Mouse (Mus musculus) skeletal muscle tissue, adult 2 months (tissue): Measurements from ENCODE around the gene Ntn3.
A peak's percentile ranks its signal among the peaks of the same experiment; 100 is the strongest.

ENCODE experiments used
- DNase-seq: peaks from one replicate; pipeline ENCODE4 v3.0.0-alpha.2; 2012; ENCODE audit warnings: low read depth, low spot score

Gene Ntn3

DNA sequence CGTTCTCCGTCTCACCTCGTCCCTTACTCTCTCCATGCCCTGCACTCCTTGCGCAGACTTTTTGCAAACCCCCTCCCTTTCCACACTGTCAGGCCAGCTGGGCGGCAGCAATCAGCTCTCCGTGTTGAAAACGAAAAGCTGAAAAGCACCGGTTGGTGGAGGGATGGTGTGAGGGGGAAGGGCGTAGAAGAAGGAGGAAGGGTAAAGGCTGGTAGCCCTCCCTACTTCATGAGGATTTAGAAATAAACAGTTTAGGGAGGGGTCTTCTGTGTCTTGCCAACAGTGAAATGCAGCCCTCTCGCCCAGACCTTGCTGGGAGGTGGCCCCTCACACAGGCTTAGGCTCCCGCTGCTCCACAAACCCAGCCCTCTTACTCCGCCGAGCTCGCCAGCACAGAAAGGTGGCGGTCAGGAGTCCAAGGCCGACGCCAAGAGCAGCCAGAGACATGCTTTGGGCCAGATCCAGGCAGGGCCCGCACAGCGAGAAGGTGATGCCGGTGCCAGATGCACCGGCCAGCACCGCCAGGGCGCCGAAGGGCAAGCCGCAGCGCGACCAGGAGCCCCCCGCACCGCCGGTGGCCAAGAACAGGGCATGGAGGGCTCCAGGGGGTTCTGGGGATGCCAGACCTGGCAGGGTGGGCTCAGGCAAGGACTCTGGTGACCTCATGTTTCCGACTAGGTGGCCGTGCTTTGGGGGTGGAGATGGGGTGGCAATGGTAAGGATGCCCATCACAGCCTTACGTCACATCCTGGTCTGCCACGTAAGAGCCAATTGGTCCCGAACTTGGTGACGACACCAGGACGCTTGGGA is 2.5 kb upstream of the Ntn3 start:
- DNase-seq, result no peak

DNA sequence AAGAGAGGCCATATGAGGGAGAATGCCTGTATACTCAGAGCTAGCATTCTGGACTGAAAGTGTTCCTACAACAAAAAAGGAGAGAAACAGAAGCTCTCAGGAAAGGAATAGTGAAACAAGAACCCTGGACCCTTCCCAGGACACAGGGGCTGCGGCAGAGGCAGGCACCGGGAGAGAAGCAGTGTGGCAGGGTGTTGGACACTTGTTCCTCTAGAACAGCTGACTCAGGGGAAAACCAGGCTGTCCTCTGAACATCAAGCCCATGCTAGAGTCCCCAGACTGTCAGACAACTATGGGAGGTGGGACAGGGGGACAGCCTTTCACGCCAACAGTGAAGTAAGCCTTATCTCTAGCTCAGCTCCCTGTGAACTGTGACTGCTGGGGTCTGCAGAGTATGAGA is 1.3 kb upstream of the Ntn3 start:
- DNase-seq, result no peak

- no peak for DNase-seq
Measured at GRCm38 (mm10) chr17:24209916-24210240, 547 bp upstream of the Ntn3 start.

DNA sequence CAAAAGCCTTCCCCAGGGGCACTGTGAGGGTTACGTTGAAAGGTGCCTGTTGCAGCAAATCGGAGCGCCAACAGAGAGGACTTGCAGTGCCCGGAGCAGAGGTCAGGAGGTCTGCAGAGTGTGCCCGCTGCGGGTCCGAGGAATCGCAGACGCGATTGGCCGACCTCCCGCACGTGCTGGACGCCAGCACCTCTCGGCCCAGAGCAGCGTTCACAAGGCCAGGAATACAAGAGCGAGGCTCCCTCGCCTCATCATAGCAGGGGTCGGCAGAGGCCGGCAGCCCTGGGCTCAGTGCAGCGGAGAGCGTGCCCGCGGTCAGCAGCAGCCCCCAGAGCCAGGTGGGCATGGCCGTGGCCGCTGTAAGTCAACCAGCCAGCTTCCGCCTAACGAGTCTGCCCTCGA is 689 bp downstream of the Ntn3 start:
- DNase-seq, result no peak

DNA sequence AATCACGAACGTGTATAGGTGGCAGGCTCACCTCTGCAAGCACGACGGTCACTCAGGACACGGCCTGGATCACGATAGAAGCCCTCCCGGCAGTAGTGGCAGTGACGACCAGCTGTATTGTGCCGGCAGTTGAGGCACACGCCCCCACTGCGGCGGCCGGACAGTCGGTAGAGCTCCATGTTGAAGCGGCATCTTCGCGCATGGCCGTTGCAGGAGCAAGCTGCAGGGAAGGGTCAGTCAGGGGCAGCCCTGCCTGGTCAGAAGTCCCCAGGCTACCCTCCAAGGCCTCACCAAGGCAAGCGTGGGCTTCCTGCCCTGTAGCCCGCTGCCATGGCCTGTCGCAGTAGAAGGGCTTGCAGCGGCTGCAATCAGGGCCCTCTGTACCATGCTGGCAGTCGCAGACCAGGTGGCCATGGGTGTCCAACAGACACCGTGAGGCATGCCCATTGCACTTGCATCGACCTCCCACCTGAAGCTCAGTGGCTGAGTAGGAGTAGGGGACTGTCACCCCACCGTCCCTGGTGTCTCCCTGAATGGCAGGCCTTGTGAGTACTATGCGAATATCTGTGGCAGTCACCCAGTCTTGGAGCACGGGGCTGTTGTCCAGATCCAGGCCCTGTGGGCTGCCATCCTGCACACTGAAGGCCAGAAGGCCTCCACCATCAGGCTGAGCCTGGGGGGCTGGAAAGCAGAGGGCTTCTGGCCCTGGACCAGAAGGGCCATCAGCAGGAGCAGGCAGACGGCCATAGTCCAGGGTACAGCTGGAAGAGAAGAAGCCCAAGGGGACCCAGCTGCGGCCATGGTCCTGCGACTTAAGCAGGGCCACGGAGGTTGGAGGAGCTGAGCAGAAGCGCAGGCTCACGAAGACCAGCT is 1.3 kb downstream of the Ntn3 start:
- no peak for DNase-seq

DNA sequence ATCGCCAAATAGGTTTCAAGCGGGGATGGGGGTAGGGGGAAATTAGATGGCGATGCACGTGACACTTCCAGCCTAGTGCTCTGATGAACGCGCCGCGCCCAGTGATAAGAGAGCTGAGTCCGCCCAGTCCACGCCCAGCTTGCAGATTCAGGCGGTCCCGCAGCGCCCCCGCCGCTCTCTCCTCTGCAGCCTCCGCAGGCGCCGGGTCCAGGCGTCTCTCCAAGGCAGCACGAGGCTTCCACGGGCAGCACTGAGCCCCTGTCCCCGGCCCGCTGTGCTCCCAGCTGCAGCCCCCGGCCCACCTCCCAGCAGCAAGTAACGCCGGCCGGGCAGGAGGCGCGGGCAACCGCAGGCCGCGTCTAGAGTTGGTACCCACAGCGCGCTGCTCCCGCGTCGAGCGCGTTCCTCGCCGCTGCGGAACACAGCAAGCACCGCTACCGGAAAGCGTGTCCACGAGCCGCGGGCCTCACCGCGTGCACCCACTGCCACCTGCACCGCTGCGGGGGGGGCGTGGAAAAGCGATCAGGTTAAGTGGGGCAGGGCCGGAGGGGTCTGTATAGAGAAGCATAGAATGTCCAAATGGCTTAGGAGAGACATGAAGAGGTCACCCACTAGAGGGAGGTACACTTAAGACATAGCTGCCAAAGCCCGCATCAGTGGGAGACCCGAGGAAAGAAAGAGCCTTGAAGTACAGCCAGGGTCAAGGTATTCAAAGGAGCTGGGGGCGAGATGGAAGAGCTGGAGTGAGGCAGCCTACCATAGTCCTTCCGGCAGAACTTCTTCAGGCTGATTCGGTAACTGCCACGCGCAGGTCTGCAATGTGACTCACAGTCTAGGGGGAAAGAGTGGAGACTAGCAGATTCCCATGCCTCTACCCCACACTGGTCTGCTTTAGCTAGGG is 2.6 kb downstream of the Ntn3 start:
- no peak for DNase-seq

DNA sequence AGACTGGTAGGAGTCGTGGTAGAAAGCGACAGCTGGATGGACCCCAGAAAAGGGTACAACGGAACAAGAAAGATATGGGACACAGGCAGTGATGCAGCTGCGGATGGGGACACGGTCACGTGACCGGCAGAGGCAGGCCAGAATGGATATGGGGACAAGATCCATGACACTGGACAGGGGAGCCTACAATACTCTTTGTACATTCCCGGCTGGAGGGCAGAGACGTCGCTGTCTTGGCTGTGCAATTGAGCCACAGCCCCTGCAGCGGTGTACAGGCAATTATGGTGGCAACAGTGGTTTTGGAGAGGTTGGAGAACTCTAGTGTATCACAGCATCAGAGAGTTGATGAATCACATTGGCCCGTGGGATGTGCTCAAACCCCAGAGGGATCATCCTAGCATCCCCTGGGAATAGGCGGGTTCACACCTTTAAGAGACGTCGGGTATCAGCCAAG is 3.4 kb downstream of the Ntn3 start:
- no peak for DNase-seq

- peak; percentile 93 for DNase-seq
Measured at GRCm38 (mm10) chr17:24205284-24205888, 3.9 kb downstream of the Ntn3 start, which contains the start of gene Tbc1d24. TSS of gene Tbc1d24 (minus strand) at chr17:24205562.

DNA sequence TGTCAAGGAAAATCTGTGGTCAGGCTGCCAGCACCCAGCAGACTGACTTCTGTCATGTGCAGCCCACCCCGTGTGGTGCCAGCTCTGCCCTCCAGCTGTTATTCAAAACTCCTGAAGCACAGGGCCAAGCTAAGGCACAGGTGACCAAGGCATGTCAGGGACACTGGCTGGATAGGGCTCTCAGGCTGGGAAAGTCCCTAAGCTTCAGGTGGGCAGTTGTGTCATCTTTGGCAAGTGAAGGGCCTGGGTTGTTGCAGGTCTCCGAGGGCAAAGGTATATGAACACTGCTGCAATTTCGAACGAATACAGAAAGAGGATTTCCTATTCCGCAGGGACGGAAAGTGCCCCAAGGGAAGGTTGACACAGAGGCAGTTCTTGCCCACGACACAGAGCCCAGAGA is 4.5 kb downstream of the Ntn3 start:
- no peak for DNase-seq

GRCm38 (mm10) chr17:24203611-24204534 is 5.5 kb downstream of the Ntn3 start:
- DNase-seq, result no peak

DNA sequence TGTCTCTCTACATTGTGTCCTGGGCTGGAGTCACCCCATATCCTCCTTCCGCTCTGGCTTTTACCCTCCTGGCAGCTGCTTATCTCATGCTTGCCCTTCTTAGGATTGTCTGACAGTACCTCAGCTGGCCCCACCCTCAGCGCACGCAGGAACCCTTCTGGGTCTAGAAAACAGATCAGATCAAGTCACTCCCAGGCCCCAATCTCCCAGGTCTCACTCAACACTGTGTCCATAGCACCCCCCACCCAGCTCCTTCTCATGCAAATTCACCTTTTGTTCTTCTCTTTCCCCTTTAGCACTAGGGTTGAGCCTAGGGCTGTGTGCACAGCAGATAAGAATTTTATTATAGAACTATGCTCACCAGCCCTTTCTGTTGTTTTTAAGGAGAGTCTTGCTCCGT is 6.3 kb downstream of the Ntn3 start:
- no peak for DNase-seq

DNA sequence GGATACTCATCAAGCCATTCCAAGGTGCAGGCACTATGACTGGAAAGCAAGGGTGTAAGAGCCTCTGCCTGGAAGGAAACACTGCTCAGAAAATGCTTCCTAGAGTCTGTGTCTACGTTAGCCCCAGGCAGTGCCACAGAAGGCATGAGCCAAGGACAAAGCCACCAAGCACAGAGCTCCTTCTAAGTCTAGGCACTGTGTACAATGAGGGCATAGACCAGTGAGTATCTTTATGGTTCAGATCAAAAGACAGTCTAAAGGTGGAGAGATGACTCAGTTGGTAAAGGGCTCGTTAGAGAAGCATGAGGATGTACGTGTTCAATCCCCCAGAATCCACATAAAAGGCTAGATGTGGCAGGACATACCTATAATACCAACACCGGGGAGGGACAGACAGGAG is 8.2 kb downstream of the Ntn3 start:
- no peak for DNase-seq

DNA sequence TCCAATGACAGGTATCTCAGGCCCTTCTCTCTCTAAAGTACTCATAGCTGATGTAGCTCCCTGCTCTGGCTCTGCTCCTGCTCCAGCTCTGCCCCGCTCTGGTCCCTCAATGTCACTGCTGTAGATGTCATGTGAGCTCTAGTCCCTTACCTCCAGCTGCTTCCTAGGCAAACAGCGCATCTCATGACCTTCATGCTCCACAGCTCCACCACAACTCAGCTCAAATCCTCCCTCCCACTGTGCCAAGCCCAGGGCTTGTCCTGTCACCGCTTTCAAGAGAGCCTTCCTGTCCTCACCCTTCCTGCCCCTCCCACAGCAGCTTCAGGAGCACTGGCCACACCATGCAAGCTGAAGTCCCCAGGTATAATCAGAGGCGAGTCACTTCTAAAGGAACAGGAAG is 9.6 kb downstream of the Ntn3 start:
- no peak for DNase-seq

GRCm38 (mm10) chr17:24199252-24199651 is 10.1 kb downstream of the Ntn3 start:
- DNase-seq, result no peak

- no peak for DNase-seq
Measured at GRCm38 (mm10) chr17:24197032-24197824, 12.1 kb downstream of the Ntn3 start.

GRCm38 (mm10) chr17:24195349-24195748 is 14.0 kb downstream of the Ntn3 start:
- no peak for DNase-seq

GRCm38 (mm10) chr17:24193769-24194168 is 15.6 kb downstream of the Ntn3 start:
- DNase-seq, result no peak

DNA sequence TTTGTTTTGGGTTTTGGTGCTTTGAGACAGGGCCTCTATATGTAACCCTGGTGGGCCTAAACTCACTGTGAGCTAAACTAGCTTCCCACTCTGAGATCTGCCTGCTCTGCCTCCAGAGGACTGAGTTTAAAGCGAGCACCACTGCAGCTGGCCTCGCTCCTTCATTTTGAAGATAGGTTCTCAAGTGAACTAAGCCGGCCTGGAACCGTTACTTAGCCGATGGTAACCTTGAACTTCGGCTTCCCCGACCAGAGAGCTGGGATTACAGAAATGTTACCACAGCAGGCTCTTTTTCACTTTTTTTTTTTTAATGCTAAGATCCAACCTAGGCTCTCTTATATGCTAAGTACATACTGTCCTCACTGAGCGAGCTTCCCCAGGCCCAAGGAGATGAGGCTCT is 16.1 kb downstream of the Ntn3 start:
- no peak for DNase-seq

GRCm38 (mm10) chr17:24192848-24193247 is 16.5 kb downstream of the Ntn3 start:
- no peak for DNase-seq
